Mouse (Mus musculus) liver, postnatal 0 days (tissue): Measurements from ENCODE around the gene Mxd4.

ENCODE experiments used
- CTCF ChIP-seq: sonication (generic); IDR thresholded peaks from 2 replicates; pipeline ENCODE4 v1.5.1; 2016; ENCODE audit warnings: antibody characterized with exemption, low read depth
- EP300 ChIP-seq: IDR thresholded peaks from 2 replicates; pipeline ENCODE4 v1.6.1; 2016; ENCODE audit warnings: antibody characterized with exemption, low read depth, mild to moderate bottlenecking

DNA sequence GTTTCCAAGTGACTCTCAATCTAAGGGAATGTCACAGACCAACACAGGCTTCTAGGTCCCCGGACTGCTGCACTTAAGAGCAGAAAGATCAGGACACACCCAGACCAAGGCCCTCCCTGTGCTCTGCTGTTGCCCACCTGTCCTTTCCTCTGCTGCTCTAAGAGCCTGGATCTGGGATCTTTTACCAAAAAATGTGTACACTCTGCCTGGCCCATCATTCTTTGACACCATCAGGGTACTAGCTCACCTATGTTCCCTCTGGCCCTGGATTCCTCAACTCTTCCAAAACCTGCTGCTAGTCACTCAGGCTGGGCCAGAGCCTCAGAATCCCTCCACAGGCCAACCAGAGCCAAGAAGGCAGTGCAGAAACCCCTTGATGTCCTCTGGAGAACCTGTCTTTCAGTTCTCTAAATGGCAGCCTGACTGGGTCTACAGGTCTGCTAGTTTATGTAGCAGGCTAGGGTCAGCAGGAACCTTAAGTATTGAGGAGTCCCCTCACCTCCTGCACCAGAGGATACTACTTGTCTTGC lies 2.4 kb downstream of the Mxd4 start:
- TF ChIP-seq EP300 (no peak), CTCF (no peak)
